Mouse (Mus musculus) left cerebral cortex, adult 8-10 months (tissue): Measurements from ENCODE around the gene Zbtb8os. TPM values are rescaled to one million over a fixed set of nuclear protein-coding genes. Genes with fewer than 3 reads are reported as not detected.

Experiments used
- DNase-seq, 2 experiments: peaks; one replicate each; pipeline ENCODE4 v3.0.0; 2022; ENCODE audit warnings: low spot score in 2 of 2
- total RNA-seq, 4 experiments: library from RNA; stranded (reverse); gene quantifications; 2 replicates each; pipeline ENCODE4 v1.2.4; 2022

Zbtb8os gene
- total RNA-seq, 4 experiments from 2014 or later, result 28.6 to 40.7 (median 32.0) TPM

DNA sequence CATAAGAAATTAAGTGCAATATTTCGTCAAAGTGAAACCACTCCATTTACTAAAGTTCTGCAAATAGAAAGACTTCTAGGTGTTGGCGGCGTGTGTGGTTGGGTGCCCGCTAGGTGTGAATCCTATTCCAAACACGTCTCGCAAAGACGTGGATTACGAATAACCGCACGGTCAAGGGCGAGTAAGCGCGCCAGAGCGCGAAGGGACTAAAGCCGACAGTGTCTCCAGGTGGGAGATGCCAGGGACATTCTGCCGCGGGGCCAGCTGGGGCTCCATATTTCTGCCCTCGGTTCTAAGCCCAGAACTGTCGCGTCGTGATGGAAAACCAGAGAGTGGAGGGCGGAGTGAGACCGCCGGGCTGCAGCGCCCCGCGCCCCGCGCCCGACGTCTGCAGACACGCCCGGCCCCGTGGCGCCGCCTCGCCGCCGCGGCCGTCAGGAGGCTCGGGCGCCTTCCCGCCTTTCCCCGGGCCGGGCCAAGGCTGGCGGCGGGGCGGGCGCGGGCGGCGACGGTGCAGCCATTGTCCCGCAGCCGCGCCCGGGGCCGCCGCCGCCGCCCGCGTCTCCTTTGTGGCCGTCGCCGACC is 41.6 kb downstream of the Zbtb8os start:
- DNase-seq, result peak; percentile 16 to 45

DNA sequence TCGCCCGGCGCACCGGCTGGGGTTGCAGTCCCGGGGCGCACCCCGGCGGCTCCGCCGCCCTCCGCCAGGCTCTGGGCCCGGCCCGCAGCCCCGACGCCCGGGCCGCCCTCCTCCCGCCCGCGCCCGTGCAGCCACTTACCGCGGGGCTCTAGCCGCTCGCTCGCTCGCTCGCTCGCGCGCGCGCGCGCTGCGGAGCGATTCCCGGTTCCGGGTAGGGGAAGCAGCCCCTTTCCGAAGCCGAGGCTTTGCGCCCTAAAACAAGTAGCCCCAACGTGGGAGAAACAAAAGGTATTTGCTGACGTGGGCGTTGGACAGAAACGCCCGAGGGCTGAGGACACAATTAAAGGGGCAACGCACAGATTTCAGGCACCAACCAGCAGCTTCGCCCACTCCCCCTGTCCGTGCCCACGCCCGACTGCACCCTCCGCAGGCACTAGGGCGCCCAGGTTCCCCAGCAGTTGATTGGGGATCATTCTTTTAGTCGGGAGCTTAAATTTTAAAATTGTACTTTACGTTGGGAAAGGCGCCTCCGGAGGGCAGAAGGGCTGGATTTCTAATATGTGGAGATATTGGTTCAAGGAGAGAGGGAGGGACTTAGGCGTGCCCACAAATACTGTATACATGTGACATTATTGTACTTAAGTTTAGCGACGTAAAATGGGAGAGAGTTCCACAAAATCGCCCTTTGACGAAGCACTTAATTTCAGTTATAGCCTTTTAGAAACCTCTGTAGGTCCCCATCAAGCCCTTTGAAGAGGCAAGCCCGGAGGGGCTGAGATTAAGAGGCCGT is 42.3 kb downstream of the Zbtb8os start, which contains the start of gene Zbtb8a:
Zbtb8a (minus strand) TSS at position 516 of the 790 bp plus-strand sequence.
- peak in 1 of 2 experiments; percentile 20 for DNase-seq

GRCm38 (mm10) chr4:129379805-129380204 is 44.3 kb downstream of the Zbtb8os start:
- DNase-seq, result no peak

GRCm38 (mm10) chr4:129381148-129381547 is 45.7 kb downstream of the Zbtb8os start:
- DNase-seq, result no peak

DNA sequence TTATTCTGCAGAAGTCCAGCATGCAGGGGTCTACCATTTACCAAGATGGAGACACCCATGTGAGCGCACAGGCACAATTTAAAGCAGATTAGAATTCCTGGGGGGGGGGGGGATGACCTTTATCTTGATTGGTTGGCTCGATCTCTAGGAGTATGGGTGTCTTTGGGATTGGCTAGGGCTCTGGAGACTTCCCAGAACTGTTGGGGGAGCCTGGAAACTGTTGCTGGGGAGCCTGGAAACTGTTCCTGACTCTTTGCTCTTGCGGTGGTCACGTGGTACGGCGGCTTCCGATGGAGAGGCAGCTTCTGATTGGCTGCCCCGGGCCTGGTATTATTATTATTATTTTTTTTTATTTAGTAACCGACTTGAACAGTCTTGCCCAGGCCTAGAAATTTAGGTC is 46.5 kb downstream of the Zbtb8os start:
- DNase-seq, result no peak

- DNase-seq, result no peak
These were observed 47.0 kb downstream of the Zbtb8os start for GRCm38 (mm10) chr4:129382488-129382887.

DNA sequence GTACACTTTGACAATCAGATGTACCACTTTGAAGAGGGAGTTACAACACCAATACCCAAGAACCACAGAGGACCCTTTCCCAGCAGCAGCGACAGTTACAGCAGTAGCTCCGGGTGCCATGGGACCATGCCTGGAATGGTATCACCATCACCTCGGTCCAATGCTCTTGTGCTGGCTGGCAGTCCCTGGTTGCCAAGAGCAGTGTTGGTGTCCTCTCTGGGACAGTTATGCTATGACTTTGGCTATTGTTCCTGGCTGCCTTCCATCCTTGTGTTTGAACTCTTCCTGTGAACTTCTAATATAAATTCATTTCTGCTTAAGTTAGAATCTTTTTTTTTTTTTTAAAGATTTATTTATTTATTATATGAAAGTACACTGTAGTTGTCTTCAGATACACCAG is 48.1 kb downstream of the Zbtb8os start:
- DNase-seq, result no peak

DNA sequence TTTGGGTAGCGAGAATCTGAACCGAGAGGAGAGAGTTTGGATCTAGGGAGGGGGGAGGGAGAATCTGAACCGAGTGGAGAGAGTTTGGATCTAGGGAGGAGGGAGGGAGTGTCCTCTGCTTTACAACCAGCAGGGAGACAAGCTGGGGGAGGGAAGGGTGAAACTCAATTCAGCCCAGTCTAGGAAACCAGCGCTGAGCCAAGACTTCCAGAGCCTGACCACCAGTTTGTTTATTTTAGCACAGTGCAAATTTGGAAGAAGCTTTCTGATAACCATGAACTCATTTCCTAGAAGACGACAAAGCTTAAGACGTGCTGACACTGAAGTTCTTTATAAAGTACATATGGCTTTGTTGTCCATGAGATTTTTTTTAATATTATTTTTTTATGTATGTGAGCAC is 48.9 kb downstream of the Zbtb8os start:
- DNase-seq, result no peak

- no peak for DNase-seq
These were observed 50.2 kb downstream of the Zbtb8os start for GRCm38 (mm10) chr4:129385685-129386084.

- no peak for DNase-seq
These were observed 50.9 kb downstream of the Zbtb8os start for GRCm38 (mm10) chr4:129386269-129386946.

GRCm38 (mm10) chr4:129386989-129387388 is 51.5 kb downstream of the Zbtb8os start:
- no peak for DNase-seq

DNA sequence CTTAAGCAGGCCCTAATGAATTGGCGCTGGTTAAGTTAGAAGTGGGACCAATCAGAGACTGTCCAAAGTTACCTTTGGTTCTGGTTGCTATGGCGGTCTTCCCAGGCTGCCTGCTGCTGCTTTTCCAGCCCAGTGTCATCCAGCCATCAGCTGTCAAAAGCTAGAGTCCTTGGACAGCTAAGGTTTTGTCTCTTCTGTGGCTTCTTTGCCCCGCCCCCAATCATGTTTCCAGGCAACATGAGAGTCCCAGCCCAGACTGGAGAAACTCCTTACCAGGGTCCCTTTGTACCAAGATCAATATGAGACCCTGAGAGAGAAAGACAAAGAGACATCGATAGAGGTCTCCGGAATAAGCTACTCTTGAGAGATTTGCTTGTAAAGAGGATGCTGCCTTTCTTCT is 52.9 kb downstream of the Zbtb8os start:
- DNase-seq, result no peak

DNA sequence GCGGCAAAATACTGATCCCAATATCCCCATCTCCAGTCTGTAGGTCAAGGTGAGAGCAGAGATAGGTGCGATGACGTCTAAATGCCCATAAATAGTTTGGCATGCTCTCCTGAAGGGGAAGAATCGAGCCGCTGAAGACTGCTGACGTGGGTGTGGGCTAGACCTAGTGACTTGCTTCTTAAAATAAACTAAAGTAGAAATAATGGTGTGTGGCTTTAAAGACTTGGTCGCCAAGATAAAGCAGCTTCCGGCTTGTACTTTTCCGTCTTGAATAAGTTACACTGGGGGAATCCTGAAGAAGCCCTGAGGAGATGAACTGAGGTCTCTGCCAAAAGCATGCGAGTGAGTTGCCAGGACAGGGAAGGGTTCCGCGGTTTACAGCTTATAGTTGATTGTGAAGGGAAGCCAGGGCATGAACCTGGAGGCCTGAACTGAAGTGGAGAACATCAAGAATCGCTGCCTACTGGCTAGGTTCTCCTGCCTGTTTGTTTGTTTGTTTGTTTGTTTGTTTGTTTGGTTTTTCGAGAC is 54.8 kb downstream of the Zbtb8os start:
- no peak for DNase-seq

GRCm38 (mm10) chr4:129390936-129391557 is 55.6 kb downstream of the Zbtb8os start:
- no peak for DNase-seq

- no peak for DNase-seq
These were observed 58.8 kb downstream of the Zbtb8os start for GRCm38 (mm10) chr4:129394089-129394870.

DNA sequence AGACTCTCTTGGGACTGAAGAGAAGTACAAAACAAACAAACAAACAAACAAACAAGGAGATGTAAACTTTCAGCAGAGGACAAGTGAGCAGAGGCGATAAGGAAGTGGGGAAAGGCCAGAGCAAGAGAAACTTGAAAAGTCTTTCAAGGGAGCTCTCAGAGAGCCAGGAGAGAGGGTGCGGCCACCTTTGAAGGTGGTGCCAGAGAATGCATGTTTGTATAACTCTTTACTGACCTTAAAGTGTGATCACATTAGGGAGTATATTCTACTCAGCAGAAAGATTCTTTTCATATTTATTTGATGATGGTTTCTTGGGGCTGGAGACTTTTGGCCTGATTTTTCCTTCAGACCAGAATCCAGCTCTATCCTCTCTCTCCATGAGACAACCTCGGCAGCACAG is 61.5 kb downstream of the Zbtb8os start:
- DNase-seq, result no peak

DNA sequence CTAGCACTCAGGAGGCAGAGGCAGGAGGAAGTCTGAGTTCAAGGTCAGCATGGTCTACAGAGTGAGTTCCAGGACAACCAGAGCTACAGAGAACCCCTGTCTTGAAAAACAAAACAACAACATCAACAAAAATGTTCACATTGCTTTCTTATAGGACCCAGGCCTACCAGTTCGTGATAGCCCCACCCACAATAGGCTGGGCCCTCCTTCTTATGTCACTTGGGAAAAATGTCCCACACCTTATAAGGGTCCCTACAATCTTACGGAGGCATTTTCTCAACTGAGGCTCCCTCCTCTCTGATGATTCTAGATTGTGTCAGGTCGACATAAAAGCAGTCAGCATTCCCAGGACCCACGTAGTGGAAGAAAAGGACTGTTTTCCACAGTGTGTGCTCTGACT is 64.3 kb downstream of the Zbtb8os start:
- DNase-seq, result no peak
